Mouse (Mus musculus) gastrocnemius, postnatal 14 days (tissue): ENCODE measurements around the gene Aldh3b2. TPM values are rescaled to one million over a fixed set of nuclear protein-coding genes. Genes with fewer than 3 reads are reported as not detected.
"Not testable (repeated sequence)": the region's sequence is repeated elsewhere in the genome, so short reads cannot be mapped to it uniquely, and the experiment has no call there.

Source experiments
- DNase-seq: peaks from one replicate; pipeline ENCODE4 v3.0.0; 2021; ENCODE audit warnings: mixed read lengths
- intact Hi-C: fragments of 180-260 bp; cut with DNase I; formaldehyde crosslinking; loops from one replicate; pipeline ENCODE4 v1.15.1; 2025; ENCODE audit warnings: low total_unique reads
- total RNA-seq, 2 experiments: library from RNA; stranded (reverse); gene quantifications; 2 replicates each; pipeline ENCODE4 v1.2.3; 2021

The Aldh3b2 gene
- total RNA-seq, 2 experiments from 2014 or later: 0.38 to 0.80 TPM

- DNase-seq: no peak
- intact Hi-C loops: loop anchor here (2.0 kb wide), 1 partner anchor 35 kb away; no protein-coding TSS in a partner anchor
These were observed 26.1 kb upstream of the Aldh3b2 start for GRCm38 (mm10) chr19:3945872-3946564.

DNA sequence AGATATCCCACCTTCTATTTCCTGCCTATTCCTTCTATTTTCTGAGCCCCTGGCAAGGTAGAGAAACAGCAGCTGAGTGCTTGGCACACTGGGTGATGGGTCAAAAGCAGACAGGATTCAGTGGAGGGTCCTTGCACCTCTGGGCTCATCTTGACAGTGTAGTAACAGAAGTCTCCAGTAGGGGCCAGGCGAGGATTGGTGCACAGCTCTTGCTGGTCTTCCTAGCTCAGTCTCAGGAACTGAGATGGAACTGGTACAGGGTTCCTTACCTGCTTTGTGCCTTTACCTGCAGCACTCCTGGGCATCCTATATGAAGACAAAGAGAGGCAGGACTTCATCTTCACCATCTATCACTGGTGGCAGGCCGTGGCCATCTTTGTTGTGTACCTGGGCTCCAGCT is 25.4 kb upstream of the Aldh3b2 start:
- peak; percentile 59 for DNase-seq
- intact Hi-C loops: loop anchor here (2.0 kb wide), 1 partner anchor 34 kb away; no protein-coding TSS in a partner anchor

GRCm38 (mm10) chr19:3947813-3948212 is 24.3 kb upstream of the Aldh3b2 start:
- DNase-seq: no peak
- intact Hi-C loops: loop anchor here (2.0 kb wide), 1 partner anchor 33 kb away; no protein-coding TSS in a partner anchor

GRCm38 (mm10) chr19:3948546-3948945 is 23.6 kb upstream of the Aldh3b2 start:
- intact Hi-C loops: no loop called here
- no peak for DNase-seq

DNA sequence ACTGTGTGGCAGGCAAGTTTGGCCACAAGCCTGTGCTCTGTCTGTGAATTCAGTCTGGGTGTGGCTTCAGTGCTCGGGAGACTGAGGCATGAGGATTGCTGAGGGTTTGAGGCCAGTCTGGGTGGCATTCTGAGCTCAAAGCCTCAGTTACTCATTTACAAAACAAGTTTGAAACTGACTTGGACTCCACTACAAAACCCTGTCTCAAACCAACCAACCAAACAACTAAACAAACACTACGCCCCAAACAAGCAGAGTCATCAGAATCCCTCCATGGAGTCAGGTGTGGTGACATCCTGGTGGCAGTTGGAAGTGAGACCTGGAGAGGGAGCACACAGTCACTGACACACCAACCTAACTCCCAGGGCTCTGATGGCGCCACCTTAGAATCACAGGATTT is 21.8 kb upstream of the Aldh3b2 start:
- intact Hi-C loops: no loop called here
- DNase-seq: no peak

- intact Hi-C loops: no loop called here
These were observed 20.7 kb upstream of the Aldh3b2 start for GRCm38 (mm10) chr19:3951461-3951860.

GRCm38 (mm10) chr19:3952099-3952498 is 20.0 kb upstream of the Aldh3b2 start:
- intact Hi-C loops: no loop called here

More at GRCm38 (mm10) chr19:3951461-3951860, 20.7 kb upstream of the Aldh3b2 start:
- DNase-seq: no peak

DNA sequence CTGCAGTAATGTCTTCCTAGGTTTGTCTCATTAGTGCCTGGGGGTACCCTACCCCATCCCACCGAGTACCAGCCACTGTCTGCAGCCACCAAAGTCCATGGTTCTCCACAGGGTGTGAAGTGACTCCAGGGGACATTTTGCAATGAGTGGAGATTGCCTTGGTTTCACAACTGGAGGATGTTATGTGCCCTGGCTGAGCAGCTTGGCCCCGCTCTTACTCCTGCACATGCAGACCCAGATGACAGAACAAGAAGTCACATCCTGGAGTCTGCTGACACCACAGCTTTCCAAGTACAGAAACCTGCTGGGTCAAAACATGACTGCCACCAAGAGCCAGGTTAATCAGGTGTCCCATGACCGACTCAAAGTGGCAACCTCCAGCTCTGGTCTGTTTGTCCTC is 17.1 kb upstream of the Aldh3b2 start:
- no peak for DNase-seq
- intact Hi-C loops: no loop called here

More at GRCm38 (mm10) chr19:3952099-3952498, 20.0 kb upstream of the Aldh3b2 start:
- DNase-seq: no peak

- intact Hi-C loops: no loop called here
These were observed 16.3 kb upstream of the Aldh3b2 start for GRCm38 (mm10) chr19:3955804-3956203.

GRCm38 (mm10) chr19:3957296-3958036 is 14.7 kb upstream of the Aldh3b2 start:
- intact Hi-C loops, DNase-seq: not testable (repeated sequence)

More at GRCm38 (mm10) chr19:3955804-3956203, 16.3 kb upstream of the Aldh3b2 start:
- no peak for DNase-seq

DNA sequence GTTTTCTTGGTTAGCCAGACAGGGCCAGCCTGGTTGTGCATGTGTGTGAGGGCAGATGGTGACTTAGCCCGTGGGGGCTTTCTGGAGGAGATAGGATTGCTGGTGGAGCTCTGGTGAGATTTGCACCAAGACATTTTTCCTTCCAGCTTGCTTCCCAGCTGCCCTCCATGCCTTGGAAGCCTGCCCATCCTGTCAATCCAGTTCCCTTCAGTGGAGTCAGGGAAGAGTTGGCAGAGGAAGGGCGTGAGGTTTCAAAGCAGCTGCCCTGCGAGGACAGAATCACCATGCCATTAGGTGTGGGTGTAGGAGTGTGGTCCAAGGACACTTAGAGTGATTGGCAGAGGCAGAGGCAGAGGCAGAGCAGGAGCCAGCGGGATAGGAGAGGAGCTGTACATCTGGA is 13.7 kb upstream of the Aldh3b2 start, which contains the start of gene Aldh3b3:
Aldh3b3 (plus strand) TSS at position 176 of the 400 bp plus-strand sequence.
- intact Hi-C loops: no loop called here
- DNase-seq: no peak

GRCm38 (mm10) chr19:3959030-3959429 is 13.1 kb upstream of the Aldh3b2 start:
- intact Hi-C loops: no loop called here
- DNase-seq: no peak

- no peak for DNase-seq
These were observed 11.9 kb upstream of the Aldh3b2 start for GRCm38 (mm10) chr19:3960211-3960610.

GRCm38 (mm10) chr19:3961805-3962204 is 10.3 kb upstream of the Aldh3b2 start:
- DNase-seq, intact Hi-C loops: not testable (repeated sequence)

More at GRCm38 (mm10) chr19:3960211-3960610, 11.9 kb upstream of the Aldh3b2 start:
- intact Hi-C loops: no loop called here

DNA sequence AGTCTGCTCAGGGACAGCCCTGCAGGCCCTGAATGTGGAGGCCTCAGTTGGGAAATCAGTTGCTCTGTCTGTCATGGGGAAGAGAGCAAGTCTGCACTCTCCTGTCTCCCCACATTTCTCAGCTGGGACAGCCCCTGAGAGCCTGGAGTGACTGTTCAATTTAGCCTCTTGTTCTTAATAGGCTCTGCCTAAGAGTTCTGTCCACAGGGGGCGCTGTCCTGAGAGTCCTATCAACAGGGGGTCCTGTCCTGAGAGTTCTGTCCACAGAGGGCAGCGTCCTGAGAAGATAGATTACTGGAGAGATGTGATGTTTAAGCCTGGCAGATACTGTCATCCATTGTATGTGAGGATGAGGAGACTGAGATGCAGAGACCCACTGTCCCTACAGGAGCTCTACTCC is 9.7 kb upstream of the Aldh3b2 start:
- intact Hi-C loops: no loop called here
- no peak for DNase-seq

- intact Hi-C loops: no loop called here
- DNase-seq: no peak
These were observed 8.1 kb upstream of the Aldh3b2 start for GRCm38 (mm10) chr19:3964030-3964429.

DNA sequence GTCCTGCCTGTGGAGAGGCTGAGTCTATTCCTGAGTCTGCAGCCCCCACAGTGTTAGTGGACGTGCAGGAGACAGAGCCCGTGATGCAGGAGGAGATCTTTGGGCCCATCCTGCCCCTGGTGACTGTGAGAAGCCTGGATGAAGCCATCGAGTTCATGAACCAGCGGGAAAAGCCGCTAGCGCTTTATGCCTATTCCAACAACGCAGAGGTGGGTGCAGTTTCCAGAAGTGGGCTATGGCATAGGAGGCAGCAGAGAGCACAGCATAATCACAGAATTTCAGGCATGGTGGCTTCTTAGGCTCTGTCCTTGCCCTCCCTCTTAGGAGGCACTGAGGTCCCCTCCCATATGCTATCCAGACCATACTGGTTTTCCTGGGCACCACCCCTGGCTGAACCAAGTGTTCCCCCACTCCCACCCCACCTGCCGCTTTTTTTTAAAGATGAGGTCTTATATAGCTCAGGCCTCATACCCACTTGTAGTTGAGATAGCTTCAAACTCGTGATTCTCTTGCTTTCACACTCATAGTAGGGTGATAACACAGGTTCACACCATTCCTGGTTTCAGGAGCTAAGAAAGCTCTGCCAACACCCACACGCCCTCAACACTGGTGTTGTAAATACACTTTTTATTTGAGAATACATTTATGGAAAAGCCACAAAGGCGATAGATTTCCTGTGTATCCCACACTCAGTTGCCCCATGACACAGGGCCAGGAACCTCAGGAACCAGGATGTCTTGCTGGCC is 5.6 kb upstream of the Aldh3b2 start:
- no peak for DNase-seq
- intact Hi-C loops: no loop called here

- intact Hi-C loops: no loop called here
- no peak for DNase-seq
These were observed 4.9 kb upstream of the Aldh3b2 start for GRCm38 (mm10) chr19:3967258-3967657.

- DNase-seq, intact Hi-C loops: not testable (repeated sequence)
These were observed 2.5 kb downstream of the Aldh3b2 start for GRCm38 (mm10) chr19:3974608-3975007.

DNA sequence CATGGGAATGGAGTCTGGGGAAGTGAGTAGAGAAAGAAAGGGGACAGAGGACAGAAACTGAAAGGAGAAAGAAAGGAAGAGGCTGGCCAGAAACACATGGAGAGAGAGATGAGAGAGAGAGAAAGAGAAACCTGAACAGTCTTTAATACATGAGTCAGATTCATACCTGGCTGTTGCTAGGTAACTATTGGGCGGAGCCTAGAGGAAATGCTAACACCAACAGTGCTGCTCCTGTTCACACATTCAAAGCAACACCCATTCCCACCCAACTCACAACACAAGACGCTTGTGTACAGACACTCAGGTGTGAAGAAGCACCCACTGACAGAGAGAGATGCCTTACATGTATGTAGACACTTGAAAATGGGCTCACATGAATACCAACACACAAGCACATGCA is 3.7 kb downstream of the Aldh3b2 start:
- no peak for DNase-seq
- intact Hi-C loops: no loop called here
